Mouse (Mus musculus): Measurements from ENCODE around the gene Chrna9. TPM values are rescaled to one million over a fixed set of nuclear protein-coding genes. Genes with fewer than 3 reads are reported as not detected.

The Chrna9 gene
- total RNA-seq, 2 experiments from 2014 or later: not detected

DNA sequence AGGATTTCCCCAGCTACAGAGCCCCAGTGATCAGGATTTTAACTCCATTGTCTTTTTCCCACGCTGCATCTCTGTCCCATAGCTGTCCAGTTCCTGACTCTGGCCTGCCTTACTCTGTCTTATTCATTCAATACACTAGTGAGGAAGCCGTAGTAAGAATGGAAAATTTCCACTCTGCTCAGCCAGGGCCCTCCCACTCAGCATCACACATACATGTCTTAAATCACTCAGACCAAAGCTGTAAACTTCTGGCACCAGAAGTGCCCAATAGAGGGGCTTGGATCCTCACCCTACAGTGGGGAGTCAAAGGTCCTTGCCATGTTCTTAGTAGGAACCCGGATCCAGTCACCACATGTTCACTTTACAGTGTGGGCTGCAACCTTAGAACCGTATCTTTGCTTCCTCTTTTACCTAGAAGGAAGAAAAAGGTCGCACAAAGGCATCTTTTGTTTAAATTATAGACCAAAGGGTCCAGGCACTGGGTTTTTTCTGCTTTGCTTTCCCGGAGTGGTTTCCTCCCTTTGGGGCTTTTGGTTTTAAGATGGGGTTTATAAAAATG is 65.9 kb downstream of the Chrna9 start:
- no peak for DNase-seq (ENCODE audit: low spot score in 2 of 2)
- intact Hi-C loops (cut with DNase I): no loop called here

DNA sequence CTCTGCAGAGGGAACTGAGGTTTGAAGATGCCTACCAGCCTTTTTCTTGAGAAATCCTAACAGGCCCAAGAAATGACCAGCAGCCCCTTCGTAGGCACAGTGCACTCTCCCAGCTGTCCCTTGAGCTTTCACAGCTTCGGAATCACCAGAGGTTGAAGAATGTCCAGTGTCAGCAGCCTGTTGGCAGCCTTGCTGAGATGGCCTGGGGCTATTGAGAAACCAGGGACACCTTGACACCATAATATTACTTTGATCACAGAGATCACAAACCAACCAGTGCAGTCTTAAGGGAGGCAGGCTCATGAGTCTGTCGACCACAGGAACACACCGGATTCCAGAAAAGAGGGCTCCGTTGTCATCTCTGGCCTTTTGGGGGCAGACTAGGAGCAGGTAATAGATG is 66.5 kb downstream of the Chrna9 start:
- no peak for DNase-seq (ENCODE audit: low spot score in 2 of 2)
- intact Hi-C loops (cut with DNase I): no loop called here

DNA sequence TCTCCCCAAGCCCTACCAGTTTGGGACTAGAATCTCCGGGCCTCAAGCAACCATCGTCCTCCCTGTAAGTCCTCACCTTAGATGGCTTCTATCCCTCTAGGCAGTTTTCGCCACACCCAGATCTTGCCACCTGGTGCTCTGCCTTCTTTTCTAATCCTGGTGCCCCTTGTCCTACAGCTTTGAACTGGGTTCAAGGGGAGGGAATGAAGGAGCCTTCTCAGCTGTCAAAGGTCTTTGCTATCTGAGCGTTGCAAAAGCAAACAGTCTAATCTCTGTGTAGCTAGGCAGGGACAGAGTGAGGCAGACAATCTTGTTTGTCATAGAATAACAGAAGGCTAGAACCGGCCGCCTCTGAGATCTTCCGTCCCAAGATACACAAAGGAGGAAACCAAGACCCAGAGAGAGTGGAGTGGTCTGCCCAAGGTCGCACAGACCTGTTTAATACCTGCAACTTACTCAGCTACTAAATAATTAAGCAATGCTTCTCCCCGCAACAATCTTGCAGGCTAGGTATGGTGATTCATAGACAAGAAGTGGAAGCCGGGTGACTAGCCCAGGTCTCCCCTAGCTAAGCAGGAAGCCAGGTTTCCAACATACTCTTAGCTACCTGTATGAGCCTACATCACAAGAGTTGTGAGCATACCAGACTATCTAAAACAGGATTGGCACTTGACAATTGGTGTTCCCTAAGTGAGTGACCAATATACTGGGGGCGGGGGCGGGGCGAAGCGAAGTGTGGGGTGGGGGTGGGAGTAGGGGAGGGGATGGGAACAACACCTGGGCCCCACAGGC is 69.6 kb downstream of the Chrna9 start, which contains the start of gene 9130230L23Rik:
9130230L23Rik (minus strand) TSS at position 152 of the 792 bp plus-strand sequence.
- intact Hi-C loops (cut with DNase I): no loop called here
- DNase-seq (ENCODE audit: low spot score in 2 of 2): no peak

DNA sequence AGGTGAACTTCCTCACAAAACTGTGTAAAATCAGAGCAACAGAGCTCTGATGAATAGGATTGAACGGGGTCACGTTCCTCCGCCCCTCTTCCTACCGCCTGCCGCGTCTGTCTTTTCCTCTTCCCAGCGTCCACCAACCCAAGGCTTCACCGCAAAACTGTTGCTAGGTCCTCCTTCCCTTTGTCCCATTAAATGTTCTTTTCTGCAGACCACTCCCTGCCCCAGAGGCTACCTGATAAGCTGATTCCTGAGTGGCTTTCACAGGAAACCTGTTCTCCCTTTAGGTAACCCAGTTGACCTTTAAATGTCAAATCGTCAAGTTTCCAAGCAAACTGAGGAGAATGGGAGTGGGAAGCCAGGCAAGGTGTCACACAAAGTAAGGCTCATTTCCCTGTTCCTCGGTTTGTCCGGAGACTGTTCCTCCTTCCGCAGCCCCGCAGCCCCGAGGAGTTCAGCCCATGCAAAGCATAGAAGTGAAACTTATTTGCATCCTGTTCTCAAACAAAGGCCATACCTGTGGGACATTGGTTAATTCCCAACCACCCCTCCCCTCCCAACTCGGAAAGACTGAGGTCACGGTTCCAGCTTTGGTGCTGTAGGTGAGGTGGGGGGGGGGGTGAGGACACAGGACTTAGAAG is 70.4 kb downstream of the Chrna9 start:
- no peak for DNase-seq (ENCODE audit: low spot score in 2 of 2)
- intact Hi-C loops (cut with DNase I): no loop called here

DNA sequence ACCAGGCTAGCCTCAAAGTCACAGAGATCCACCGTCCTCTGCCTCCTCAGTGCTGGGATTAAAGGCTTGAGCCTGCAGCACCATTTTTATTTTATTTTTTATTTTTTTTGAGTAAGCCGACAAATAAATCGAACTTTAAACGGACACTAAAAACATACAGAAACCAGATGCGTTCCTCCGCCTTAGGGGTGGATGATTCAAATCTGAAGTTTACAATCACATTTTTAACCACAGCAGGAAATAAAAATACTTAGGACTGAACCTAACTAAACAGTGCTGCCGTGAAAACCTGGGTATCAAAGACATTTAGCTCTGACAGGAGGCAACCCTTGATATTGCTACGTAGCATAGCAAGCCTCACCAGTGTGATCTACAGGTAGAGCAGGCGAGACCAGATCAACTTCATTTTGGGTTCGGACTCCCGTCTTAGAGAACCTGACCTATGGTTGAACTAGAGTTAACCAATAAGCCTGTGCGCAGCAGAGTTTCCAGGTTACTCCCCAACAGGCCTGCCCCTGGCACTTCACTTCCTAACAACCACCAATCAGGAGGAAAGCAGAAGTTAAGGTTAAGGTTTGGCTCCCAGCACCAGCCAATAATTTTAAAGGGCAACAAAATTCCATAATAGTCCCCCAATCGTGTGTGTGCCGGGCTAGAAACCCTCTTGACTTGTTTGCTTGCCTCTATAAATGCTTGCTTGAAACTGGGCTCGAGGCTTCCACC is 73.7 kb downstream of the Chrna9 start:
- intact Hi-C loops (cut with DNase I): no loop called here
- no peak for DNase-seq (ENCODE audit: low spot score in 2 of 2)

DNA sequence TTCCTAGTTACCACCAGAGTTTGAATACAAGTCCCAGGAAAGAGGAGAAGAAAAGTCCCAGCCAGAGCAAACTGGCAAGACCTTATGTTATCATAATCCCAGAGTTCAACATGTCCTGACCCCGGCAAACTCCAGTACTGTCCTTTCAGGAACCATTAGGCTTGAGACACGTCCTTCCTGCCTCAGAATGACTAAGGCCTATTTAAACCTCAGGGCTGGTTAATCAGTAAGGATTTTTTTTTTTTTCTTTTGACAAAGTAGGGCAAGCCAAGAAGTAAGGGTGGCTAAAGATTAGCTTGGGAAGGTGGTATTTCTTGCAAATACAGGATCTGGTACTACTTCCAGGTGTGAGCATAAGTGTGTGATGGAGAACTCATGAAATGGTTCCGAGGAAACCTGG is 79.3 kb downstream of the Chrna9 start:
- DNase-seq (ENCODE audit: low spot score in 2 of 2): no peak
- intact Hi-C loops (cut with DNase I): no loop called here

DNA sequence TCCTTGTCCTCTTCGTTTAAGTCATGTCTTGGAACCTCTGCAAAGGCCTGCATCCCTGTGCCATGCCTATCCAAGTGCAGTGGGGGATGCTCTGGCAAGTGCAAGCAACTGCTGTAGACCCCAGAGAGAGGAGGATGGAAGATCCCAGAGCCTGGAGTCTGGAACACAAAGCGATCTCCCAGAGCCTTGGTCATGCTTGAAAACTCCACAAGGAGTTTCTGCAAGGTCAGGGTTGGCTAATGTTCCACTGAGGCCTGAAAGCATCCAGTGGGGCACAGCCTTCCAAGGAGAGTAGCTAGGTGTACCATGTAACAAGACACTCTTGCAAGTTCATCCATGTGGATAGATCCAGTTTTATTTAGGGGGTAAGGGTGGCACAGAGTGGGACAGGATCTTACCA is 79.7 kb downstream of the Chrna9 start:
- DNase-seq (ENCODE audit: low spot score in 2 of 2): no peak
- intact Hi-C loops (cut with DNase I): no loop called here

DNA sequence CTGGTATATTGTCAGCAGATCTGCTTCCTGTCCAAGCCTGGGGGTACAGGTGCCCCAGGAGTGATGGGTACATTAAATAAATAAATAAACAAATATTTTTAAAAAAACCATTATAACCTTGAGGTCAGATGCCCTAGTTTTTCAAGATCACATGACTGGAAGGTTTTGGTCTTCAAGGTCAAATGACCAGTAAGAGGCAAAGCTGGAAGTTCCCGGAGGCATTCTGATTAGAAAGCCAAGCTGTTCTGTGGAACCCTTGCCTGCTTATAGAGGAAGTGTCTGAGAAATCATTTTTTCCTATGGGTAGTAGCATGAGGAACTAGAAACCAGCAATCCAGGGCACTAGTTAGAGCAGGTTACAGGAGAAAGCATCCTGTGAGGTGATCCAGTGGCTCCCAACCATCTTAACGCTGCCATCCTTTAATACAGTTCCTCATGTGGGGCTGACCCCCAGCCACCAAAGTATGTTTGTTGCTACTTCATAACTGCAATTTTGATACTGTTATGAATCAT is 80.8 kb downstream of the Chrna9 start:
- DNase-seq (ENCODE audit: low spot score in 2 of 2): no peak
- intact Hi-C loops (cut with DNase I): no loop called here

DNA sequence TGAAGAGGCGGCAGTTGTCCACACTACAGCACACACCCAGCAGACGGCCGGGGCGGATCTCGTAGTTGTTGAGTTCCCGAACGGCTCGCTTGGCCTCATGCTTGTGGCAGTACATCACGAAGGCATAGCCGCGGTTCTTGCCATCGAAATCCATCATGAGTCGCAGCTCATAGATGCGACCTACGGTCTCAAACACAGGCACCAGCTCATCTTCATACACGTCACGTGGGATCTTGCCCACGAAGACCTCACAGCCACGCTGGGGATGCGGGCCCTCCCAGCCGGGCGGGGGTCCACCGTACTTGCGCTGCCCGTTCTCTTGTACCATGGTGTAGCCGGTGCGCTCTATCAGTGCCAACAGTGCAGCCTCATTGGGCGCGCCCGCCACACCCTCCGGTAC is 92.1 kb downstream of the Chrna9 start:
- intact Hi-C loops (cut with DNase I): no loop called here
- DNase-seq (ENCODE audit: low spot score in 2 of 2): no peak

Small RNA genes within 50 kb of the gene (microRNA-seq; reads per million reads assigned to microRNA genes)
- gene Gm25952: not detected

Other genes with a start within 250 kb of the Chrna9 start
- gene Pds5a, start 236.6 kb upstream of the Chrna9 start, total RNA-seq (2021): 10 to 100 TPM; 64.7 to 83.6 TPM
- gene N4bp2, start 171.4 kb upstream of the Chrna9 start, total RNA-seq (2021): 10 to 100 TPM in 1 of 2 experiments, 1 to 10 TPM in 1; 4.4 to 12.0 TPM
- under 1 TPM; 0.64 to 0.75 TPM for gene Rhoh, start 73.7 kb upstream of the Chrna9 start, total RNA-seq (2021)
- not detected for gene 9130230L23Rik, start 69.4 kb downstream of the Chrna9 start, total RNA-seq (2021)
- gene Rbm47, start 238.2 kb downstream of the Chrna9 start, total RNA-seq (2021): 1 to 10 TPM; 1.4 to 1.8 TPM

Measured in left cerebral cortex, postnatal 36 days (tissue).